Mouse (Mus musculus) stomach, embryonic 15.5 days (tissue): Measurements from ENCODE around the gene Wdr60. TPM values are rescaled to one million over a fixed set of nuclear protein-coding genes. Genes with fewer than 3 reads are reported as not detected.

ENCODE experiments used
- ATAC-seq: fragments of 200-750 bp; cut with Nextera tagmentation; 2 replicates; pipeline ENCODE4 v1.8.0; 2017; ENCODE audit warnings: low read depth, moderate number of reproducible peaks, moderate TSS enrichment; ENCODE audit not compliant: insufficient read depth, low FRiP score
- H3K27ac ChIP-seq: fragments of 300-500 bp; sonication (generic); 2 replicates; pipeline ENCODE4 v1.5.1; 2015; ENCODE audit warnings: mild to moderate bottlenecking, inconsistent platforms
- H3K27me3 ChIP-seq: fragments of 300-500 bp; sonication (generic); replicated peaks from 2 replicates; pipeline ENCODE4 v1.6.1; 2015; ENCODE audit warnings: inconsistent platforms
- H3K36me3 ChIP-seq: fragments of 300-500 bp; sonication (generic); 2 replicates; pipeline ENCODE4 v1.6.1; 2015; ENCODE audit warnings: inconsistent platforms
- H3K4me1 ChIP-seq: fragments of 300-500 bp; sonication (generic); 2 replicates; pipeline ENCODE4 v1.6.1; 2015; ENCODE audit warnings: inconsistent platforms
- H3K4me2 ChIP-seq: fragments of 300-500 bp; sonication (generic); 2 replicates; pipeline ENCODE4 v1.6.1; 2015; ENCODE audit warnings: mild to moderate bottlenecking, inconsistent platforms
- H3K4me3 ChIP-seq: fragments of 300-500 bp; sonication (generic); replicated peaks from 2 replicates; pipeline ENCODE4 v1.5.1; 2015; ENCODE audit warnings: inconsistent platforms
- H3K9ac ChIP-seq: fragments of 300-500 bp; sonication (generic); 2 replicates; pipeline ENCODE4 v1.6.1; 2015; ENCODE audit warnings: inconsistent platforms
- H3K9me3 ChIP-seq: fragments of 300-500 bp; sonication (generic); 2 replicates; pipeline ENCODE4 v1.6.1; 2016; ENCODE audit warnings: inconsistent platforms
- WGBS: fragments of 180-500 bp; shearing (Covaris S2); methylation state at CpG from one replicate; pipeline ENCODE4 v1.1.7; 2015; 5-methylcytosine and 5-hydroxymethylcytosine counted together
- polyA plus RNA-seq: library from polyadenylated mRNA; unstranded; fragments of >200 nt; fragmentation: Nextera tagmentation; extraction: Ambion mirVana; gene quantifications from 2 replicates; pipeline ENCODE4 v1.2.1, GENCODE M21; 2015

Gene Wdr60
- polyA plus RNA-seq, 1 experiment from 2014 or later, result 23.1 TPM

DNA sequence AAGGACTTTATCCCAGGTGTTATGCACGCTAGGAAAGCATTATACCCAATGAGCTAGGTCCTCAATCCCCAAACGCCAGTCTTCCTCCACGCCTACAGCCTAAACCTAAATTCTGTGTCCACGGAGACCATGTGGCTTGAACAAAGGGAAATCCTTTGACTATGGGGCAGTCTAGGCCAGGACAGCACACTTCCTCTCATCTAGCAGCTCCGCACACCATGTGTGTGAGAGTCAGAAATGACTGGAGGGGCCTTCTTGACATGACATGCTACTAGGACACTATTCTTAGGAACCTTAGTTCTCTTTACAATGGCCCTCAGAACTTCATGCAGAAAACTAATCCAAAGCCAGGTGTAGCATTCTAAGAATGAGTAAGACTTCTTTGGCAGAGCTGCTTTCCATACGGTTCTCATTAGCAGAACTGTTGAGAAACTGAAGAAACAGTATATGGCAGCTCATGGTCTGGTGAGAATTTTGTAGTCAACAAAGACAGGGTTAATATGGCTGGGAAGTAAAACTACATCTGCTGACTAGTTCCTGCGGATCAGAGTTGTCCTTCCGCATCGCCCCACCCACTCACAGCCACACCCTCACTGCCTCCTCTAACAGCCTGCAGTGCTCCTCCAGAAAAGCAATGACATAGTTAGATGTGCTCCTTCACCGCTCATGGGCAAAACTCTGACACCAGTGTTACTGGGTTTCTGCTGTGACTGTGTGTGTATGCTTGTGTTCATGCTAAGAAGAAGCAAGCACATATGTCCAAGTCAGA lies 36.3 kb downstream of the Wdr60 start:
- no peaks in the 10 kb centered on the region for H3K4me1 ChIP-seq
- no peak overlapping the region for H3K4me2 ChIP-seq
- no peak overlapping the region for H3K27ac ChIP-seq
- no peak for ATAC-seq
- WGBS, result 86% methylated on average over 10 of the region's 10 CpGs
- H3K9me3 ChIP-seq, result no peaks in the 10 kb centered on the region
- H3K4me3 ChIP-seq, result no peak overlapping the region
- no peaks in the 10 kb centered on the region for H3K36me3 ChIP-seq
- no peak overlapping the region for H3K9ac ChIP-seq
- no peaks in the 10 kb centered on the region for H3K27me3 ChIP-seq

DNA sequence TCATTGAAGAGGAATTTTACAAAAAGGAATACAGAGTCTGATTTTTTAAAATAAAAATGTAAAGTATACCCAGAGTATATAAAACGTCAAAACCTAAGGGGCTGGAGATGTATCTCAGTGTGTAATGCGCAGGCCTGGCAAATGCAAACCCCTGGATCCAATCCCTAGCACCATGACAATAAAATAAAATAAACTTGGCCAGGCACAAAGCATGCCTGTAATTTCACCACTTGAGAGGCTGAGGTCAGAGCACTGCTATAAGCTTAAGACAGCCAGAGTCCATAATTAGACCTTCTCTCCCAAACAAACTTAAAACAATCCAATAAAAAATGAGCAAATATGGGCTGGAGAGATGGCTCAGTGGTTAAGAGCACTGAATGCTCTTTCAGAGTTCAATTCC lies 39.7 kb downstream of the Wdr60 start:
- Histone ChIP-seq H3K4me1 (no peaks in the 10 kb centered on the region), H3K27ac (no peak overlapping the region), H3K27me3 (no peaks in the 10 kb centered on the region), H3K4me3 (no peak overlapping the region), H3K4me2 (no peak overlapping the region), H3K36me3 (no peaks in the 10 kb centered on the region), H3K9ac (no peak overlapping the region), H3K9me3 (no peaks in the 10 kb centered on the region)
- no peak for ATAC-seq
- 87% methylated on average over 2 of the region's 2 CpGs for WGBS

DNA sequence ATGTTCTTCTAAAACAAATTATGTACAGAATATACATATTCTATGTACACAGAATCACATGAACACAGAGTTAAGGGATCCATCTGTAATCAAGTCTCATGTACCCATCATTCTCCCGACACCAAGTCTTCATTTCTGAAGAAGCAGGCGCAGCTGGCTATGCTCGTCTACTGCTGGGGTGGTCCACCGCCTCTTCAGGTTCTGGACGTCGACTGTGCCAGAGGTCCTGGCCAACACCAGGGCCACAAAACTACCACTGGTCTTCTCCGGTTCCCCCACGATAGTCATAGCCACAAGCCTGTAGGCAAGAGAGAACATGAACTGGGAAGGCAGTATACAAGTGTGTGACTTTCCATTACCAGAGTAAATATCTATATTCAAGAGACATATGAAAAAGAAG lies 55.3 kb downstream of the Wdr60 start:
- 73% methylated on average over 8 of the region's 8 CpGs for WGBS
- H3K4me3 ChIP-seq, result no peak overlapping the region
- no peaks in the 10 kb centered on the region for H3K27me3 ChIP-seq
- 0 out of 2 replicates have a peak, but pooled peaks cover 3% of the 10 kb centered on the region for H3K4me1 ChIP-seq
- peaks cover 9% of the 10 kb centered on the region; the same call in 1 of the 2 replicates for H3K36me3 ChIP-seq
- H3K9ac ChIP-seq, result no peak overlapping the region
- no peak for ATAC-seq
- no peak overlapping the region for H3K4me2 ChIP-seq
- peak overlapping the region; percentile 69; the same call in 1 of the 2 replicates for H3K27ac ChIP-seq
- H3K9me3 ChIP-seq, result no peaks in the 10 kb centered on the region

DNA sequence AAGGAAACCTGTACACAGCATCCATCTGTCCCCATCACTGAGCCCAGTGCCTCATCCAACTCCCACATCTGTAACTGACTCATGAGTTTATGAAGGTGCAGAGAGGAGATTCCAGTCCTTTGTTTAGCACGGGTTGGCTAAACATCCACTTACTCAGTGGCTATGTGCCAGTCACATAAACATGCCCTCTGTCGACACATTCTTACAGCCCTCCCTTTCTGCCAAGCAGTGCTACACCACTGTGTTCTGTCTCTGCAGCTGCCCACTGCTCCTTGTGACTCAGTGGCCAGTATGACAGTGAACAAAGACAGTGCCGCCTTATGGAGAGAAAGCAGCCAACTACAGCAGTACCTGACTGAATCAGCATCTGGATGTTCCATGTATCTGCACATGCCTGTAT lies 57.1 kb downstream of the Wdr60 start:
- H3K27me3 ChIP-seq, result no peaks in the 10 kb centered on the region
- peaks cover 9% of the 10 kb centered on the region; the same call in 1 of the 2 replicates for H3K36me3 ChIP-seq
- no peak overlapping the region for H3K9ac ChIP-seq
- no peaks in the 10 kb centered on the region for H3K9me3 ChIP-seq
- ATAC-seq, result no peak
- no peak overlapping the region for H3K4me3 ChIP-seq
- H3K27ac ChIP-seq, result peak overlapping the region; percentile 63; the same call in 1 of the 2 replicates
- 48% methylated on average over 3 of the region's 3 CpGs for WGBS
- H3K4me2 ChIP-seq, result no peak overlapping the region
- 0 out of 2 replicates have a peak, but pooled peaks cover 3% of the 10 kb centered on the region for H3K4me1 ChIP-seq

DNA sequence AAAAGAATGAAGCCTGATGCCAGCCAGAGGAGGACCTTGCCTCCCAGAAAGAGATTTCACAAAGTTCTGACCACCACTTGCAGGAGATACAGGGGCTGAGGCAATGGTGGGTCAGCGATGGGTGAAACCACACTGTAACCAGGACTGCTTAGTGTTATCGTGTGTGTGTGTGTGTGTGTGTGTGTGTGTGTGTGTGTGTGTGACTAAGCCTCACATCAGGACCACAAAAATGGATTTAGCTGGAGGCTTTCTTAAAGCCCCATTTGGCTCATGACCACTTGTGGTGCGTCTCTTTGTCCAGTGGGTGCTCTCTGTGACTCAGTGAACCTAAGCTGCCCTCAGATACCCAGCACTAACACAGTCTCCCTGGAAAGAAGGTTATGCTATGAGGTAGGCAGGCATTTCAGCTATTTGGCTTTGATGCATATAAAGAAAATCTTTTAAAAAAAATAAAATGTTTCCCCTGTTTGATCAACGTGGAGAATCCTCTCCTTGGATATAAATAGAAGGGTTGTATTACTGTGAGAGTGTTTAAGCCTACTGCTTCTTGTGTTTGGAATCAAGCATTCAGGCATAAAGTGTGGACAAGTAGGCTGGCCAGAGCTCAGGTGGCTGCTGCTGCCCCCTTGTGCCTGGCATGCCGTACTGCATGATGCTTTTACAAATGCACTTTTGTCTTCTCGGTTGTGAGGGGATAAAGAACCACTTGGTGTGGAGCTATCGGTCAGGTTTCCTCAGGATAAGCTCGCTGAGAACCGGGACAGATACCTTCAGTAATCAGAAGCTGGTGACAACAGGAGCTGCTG lies 60.4 kb downstream of the Wdr60 start:
- 33% methylated on average over 9 of the region's 9 CpGs for WGBS
- no peaks in the 10 kb centered on the region for H3K9me3 ChIP-seq
- no peak overlapping the region for H3K4me2 ChIP-seq
- ATAC-seq, result no peak
- no peak overlapping the region; the same call in 1 of the 2 replicates for H3K27ac ChIP-seq
- no peaks in the 10 kb centered on the region for H3K36me3 ChIP-seq
- H3K9ac ChIP-seq, result no peak overlapping the region
- H3K27me3 ChIP-seq, result no peaks in the 10 kb centered on the region
- H3K4me1 ChIP-seq, result 0 out of 2 replicates have a peak, but pooled peaks cover 3% of the 10 kb centered on the region
- no peak overlapping the region for H3K4me3 ChIP-seq

DNA sequence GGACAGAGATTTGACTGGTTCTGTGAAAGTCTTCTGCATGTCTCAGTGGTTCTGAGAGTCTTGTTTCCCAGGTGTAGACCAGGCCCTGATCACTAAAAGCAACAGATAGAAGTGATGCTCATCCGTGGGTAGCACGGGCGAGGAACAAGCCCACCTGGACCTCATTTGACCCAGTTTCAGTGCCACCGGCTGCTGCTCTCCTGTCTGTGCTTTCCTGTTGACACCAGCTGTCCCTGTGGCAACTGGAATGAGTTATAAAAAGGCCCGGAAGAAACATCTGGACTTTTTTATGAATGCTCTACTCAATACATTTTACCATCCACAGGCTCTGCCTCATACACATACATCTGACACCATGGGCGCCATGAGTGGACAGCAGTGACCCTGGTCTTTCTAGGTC lies 64.0 kb downstream of the Wdr60 start:
- WGBS, result 90% methylated on average over 6 of the region's 6 CpGs
- Histone ChIP-seq H3K27me3 (no peaks in the 10 kb centered on the region), H3K36me3 (no peaks in the 10 kb centered on the region), H3K27ac (no peak overlapping the region), H3K9ac (no peak overlapping the region), H3K4me1 (no peaks in the 10 kb centered on the region), H3K4me2 (no peak overlapping the region), H3K9me3 (no peaks in the 10 kb centered on the region), H3K4me3 (no peak overlapping the region)
- ATAC-seq, result no peak

DNA sequence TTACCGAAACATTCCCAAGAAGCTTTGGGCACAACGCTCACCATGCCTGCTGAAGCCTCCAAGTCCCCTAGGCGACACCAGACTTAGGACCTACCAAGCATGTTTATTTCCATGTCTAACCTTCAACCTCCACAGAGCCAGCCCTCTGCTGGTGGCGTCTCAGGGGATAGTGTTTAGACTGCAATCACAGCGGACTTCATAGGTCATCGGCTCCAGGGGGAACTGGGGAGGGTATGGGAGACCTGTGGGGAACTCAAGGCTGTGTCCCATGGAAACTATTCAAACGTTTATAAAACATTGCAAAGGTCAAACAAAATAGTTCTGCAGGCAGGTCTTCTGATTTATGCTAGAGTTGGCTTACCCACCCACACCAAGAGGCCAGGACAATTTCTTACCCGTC lies 66.6 kb downstream of the Wdr60 start:
- H3K4me2 ChIP-seq, result no peak overlapping the region
- H3K9me3 ChIP-seq, result no peaks in the 10 kb centered on the region
- WGBS, result 59% methylated on average over 8 of the region's 8 CpGs
- H3K4me1 ChIP-seq, result no peaks in the 10 kb centered on the region
- H3K27ac ChIP-seq, result no peak overlapping the region
- H3K9ac ChIP-seq, result no peak overlapping the region
- no peaks in the 10 kb centered on the region for H3K27me3 ChIP-seq
- no peak overlapping the region for H3K4me3 ChIP-seq
- no peaks in the 10 kb centered on the region for H3K36me3 ChIP-seq
- peak; percentile 53; the same call in 1 of the 2 replicates for ATAC-seq

DNA sequence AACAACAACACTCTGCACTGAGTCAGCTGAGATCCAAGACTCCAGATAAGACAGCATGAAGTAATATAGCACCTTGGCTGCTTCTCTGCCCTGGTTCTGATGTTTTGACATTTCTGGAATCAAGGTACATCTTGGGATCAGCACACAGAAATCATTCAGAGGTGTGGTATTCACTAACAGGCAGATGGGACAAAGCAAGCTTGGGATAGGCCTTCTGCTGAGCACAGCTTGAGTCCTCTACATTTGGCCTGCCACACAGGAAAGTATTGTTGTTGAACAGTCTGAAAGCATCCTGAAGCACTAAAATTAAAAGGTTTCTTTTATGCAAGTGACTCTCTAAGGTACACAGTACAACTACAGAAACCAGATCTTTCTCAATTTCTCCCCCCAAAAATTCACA lies 68.2 kb downstream of the Wdr60 start:
- Histone ChIP-seq H3K9me3 (no peaks in the 10 kb centered on the region), H3K4me3 (no peak overlapping the region), H3K27ac (no peak overlapping the region), H3K4me2 (no peak overlapping the region), H3K9ac (no peak overlapping the region), H3K36me3 (no peaks in the 10 kb centered on the region), H3K27me3 (no peaks in the 10 kb centered on the region), H3K4me1 (no peaks in the 10 kb centered on the region)
- no peak for ATAC-seq

DNA sequence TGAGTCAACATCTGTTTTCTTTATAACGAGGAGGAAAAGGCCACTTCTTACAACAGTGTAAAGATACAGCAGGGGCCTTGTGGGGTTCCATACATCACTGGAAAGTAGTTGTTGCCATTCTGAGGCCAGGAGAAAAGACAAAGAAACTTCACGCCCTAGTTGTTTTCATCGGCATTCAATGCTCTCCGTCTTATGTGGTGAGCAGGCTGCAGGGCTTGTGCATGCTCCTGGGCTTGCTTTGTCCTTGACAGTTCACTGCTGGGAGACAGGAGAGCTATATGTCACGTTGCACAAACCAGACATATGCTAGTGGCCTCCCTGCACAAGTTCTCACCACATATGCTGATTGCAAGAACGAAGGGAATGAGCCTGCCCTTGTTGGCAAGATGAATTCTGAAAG lies 68.9 kb downstream of the Wdr60 start:
- 55% methylated on average over 6 of the region's 6 CpGs for WGBS
- no peaks in the 10 kb centered on the region for H3K36me3 ChIP-seq
- no peak for ATAC-seq

DNA sequence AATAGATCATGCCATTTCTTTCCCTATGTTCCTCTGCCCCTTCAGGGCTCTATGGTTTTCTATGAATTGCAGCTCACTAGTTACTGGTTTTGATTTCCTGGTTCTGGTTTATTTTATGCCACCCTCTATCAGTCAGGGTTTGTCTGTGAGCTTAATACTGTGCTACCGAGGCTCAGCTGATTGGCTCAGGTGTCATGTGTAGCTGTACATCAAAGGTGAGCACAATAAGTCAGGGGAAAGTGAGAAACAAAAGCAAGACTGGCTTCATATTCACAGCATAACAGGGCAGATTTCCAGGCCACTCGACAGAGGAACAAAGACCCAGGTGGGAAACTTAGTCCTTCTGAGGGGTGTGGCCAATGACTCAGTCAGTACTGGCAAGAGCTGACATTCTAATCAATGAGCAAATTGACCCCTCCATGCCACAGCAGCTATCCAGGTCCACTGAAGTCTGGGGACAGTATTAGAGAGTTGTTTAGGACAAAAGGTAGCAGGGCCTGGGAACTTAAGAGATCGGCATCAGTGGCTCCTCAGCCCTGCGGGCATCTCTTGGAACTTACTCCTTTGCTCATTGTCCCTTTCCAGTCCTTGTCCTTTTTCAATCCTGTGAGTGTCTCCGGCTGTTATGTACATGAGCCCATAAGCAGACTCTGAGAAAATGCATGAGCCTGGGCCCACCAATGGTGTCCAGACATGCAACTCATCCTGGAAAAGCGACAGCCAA lies 79.4 kb downstream of the Wdr60 start:
- ATAC-seq, result no peak
- WGBS, result 75% methylated on average over 6 of the region's 6 CpGs
- Histone ChIP-seq H3K9ac (no peak overlapping the region), H3K4me1 (no peaks in the 10 kb centered on the region), H3K27ac (no peak overlapping the region), H3K9me3 (no peaks in the 10 kb centered on the region), H3K27me3 (no peaks in the 10 kb centered on the region), H3K4me2 (no peak overlapping the region), H3K36me3 (no peaks in the 10 kb centered on the region), H3K4me3 (no peak overlapping the region)

More for the DNA sequence above, 68.9 kb downstream of the Wdr60 start:
- Histone ChIP-seq H3K27me3 (no peaks in the 10 kb centered on the region), H3K9me3 (no peaks in the 10 kb centered on the region), H3K4me2 (no peak overlapping the region), H3K4me3 (no peak overlapping the region), H3K9ac (no peak overlapping the region), H3K4me1 (no peaks in the 10 kb centered on the region), H3K27ac (no peak overlapping the region)

DNA sequence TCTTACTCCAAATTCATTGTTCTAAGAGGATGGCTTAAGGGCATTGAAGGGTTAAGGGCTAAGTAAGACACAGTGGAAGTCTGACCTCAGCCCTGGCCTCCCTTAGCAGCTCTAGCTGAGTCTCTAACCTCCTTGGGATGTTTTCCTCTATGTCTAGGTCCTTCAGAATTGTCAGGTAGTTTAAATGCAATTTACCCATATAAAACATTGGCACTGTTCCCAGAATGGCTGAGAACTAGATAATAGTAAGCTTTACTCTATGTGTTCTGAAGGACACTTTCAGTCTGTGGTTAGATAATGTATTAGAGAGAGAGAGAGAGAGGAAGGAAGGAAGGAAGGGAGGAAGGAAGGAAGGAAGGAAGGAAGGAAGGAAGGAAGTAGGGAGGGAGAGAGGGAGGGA lies 80.4 kb downstream of the Wdr60 start:
- H3K36me3 ChIP-seq, result no peaks in the 10 kb centered on the region
- ATAC-seq, result no peak
- H3K4me3 ChIP-seq, result no peak overlapping the region
- no peaks in the 10 kb centered on the region for H3K4me1 ChIP-seq
- no peaks in the 10 kb centered on the region for H3K27me3 ChIP-seq
- H3K27ac ChIP-seq, result no peak overlapping the region
- no peaks in the 10 kb centered on the region for H3K9me3 ChIP-seq
- H3K9ac ChIP-seq, result no peak overlapping the region
- no peak overlapping the region for H3K4me2 ChIP-seq
